26 mouse cellular contexts compared by ENCODE assay signal in genomic region chr10:110186242-110186641, GRCm38 (mm10).
"Had no signal": no experiment of that assay in that cellular context is flagged by ENCODE, and none has a peak within 500 bp of the region (broad histone marks: within the 10 kb centered on the region; RNA-seq: fewer than 3 reads in every experiment).

No protein-coding gene starts in this region.

- H3K27me3 ChIP-seq: heart, embryonic 13.5 days; heart, embryonic 15.5 days; hindbrain, embryonic 13.5 days; hindbrain, embryonic 15.5 days; kidney, embryonic 15.5 days; limb, embryonic 13.5 days; limb, embryonic 15.5 days; liver, embryonic 12.5 days had no signal

- DNase-seq: gastrocnemius, postnatal 10 days; gastrocnemius, postnatal 25 days; heart, adult 18-20 months; heart, postnatal 14 days; heart, postnatal 36 days; kidney, adult 11 months; kidney, adult 2 months; kidney, adult 9 months; kidney, postnatal 14 days; kidney, postnatal 36 days; layer of hippocampus, adult 9-11 months; layer of hippocampus, postnatal 36 days; left cerebral cortex, postnatal 4 days had no signal

- H3K36me3 ChIP-seq: heart, embryonic 13.5 days; heart, embryonic 15.5 days; hindbrain, embryonic 13.5 days; hindbrain, embryonic 15.5 days; kidney, embryonic 15.5 days; limb, embryonic 13.5 days; limb, embryonic 15.5 days; liver, embryonic 12.5 days had no signal

- H3K4me3 ChIP-seq: heart, embryonic 13.5 days; heart, embryonic 15.5 days; hindbrain, embryonic 13.5 days; hindbrain, embryonic 15.5 days; kidney, embryonic 15.5 days; limb, embryonic 13.5 days; limb, embryonic 15.5 days; liver, embryonic 12.5 days had no signal

- ATAC-seq: hindbrain, postnatal 0 days; intestine, embryonic 16.5 days; liver, embryonic 12.5 days had no signal

- H3K4me1 ChIP-seq: kidney, embryonic 15.5 days; limb, embryonic 13.5 days; limb, embryonic 15.5 days; liver, embryonic 12.5 days had no signal

- H3K27ac ChIP-seq: heart, embryonic 13.5 days; heart, embryonic 15.5 days; hindbrain, embryonic 13.5 days; hindbrain, embryonic 15.5 days; hindbrain, postnatal 0 days; kidney, embryonic 15.5 days; kidney, postnatal 0 days; limb, embryonic 13.5 days; limb, embryonic 15.5 days; liver, embryonic 12.5 days; liver, embryonic 14.5 days had no signal

- H3K4me2 ChIP-seq: heart, embryonic 11.5 days; heart, embryonic 13.5 days; heart, embryonic 15.5 days; hindbrain, embryonic 13.5 days; hindbrain, embryonic 15.5 days; kidney, embryonic 15.5 days; limb, embryonic 13.5 days; limb, embryonic 15.5 days; liver, embryonic 12.5 days had no signal

- H3K9me3 ChIP-seq: heart, embryonic 13.5 days; heart, embryonic 15.5 days; hindbrain, embryonic 13.5 days; hindbrain, embryonic 15.5 days; kidney, embryonic 15.5 days; limb, embryonic 13.5 days; limb, embryonic 15.5 days; liver, embryonic 12.5 days had no signal

- H3K9ac ChIP-seq: heart, embryonic 13.5 days; heart, embryonic 15.5 days; hindbrain, embryonic 13.5 days; hindbrain, embryonic 15.5 days; kidney, embryonic 15.5 days; limb, embryonic 13.5 days; limb, embryonic 15.5 days; liver, embryonic 12.5 days; liver, embryonic 14.5 days had no signal
